Mouse (Mus musculus): ENCODE results near the gene Evl. TPM values are rescaled to one million over a fixed set of nuclear protein-coding genes. Genes with fewer than 3 reads are reported as not detected.

The Evl gene
- polyA plus RNA-seq, 1 experiment from 2014 or later = 57.9 TPM

GRCm38 (mm10) chr12:108694223-108694622, 139.7 kb downstream of the Evl start:
- peaks cover 6% of the 10 kb centered on the region in 2 experiments for H3K4me1 ChIP-seq (ENCODE audit: control insufficient read depth in 2 of 2, insufficient read depth in 2 of 2, low read length in 2 of 2)
- no peak for ATAC-seq (ENCODE audit: insufficient number of reproducible peaks, insufficient read depth, low FRiP score, low read depth)
- H3K27me3 ChIP-seq (ENCODE audit: control insufficient read depth, insufficient read depth, low read length) = no peaks in the 10 kb centered on the region
- no peak overlapping the region for H3K4me3 ChIP-seq (ENCODE audit: control insufficient read depth in 1 of 2, insufficient read depth in 1 of 2, low read depth in 1 of 2, low read length in 2 of 2)
- 73% methylated on average over 1 of the region's 1 CpGs for WGBS
- H3K4me2 ChIP-seq (ENCODE audit: low read length) = no peak overlapping the region
- no peak overlapping the region for H3K9ac ChIP-seq (ENCODE audit: low read length)
- no peaks in the 10 kb centered on the region for H3K36me3 ChIP-seq (ENCODE audit: control insufficient read depth, insufficient read depth, low read length)
- no peak overlapping the region for H3K27ac ChIP-seq (replicated peaks in 1 of 2; ENCODE audit: control insufficient read depth in 1 of 2, insufficient read depth in 1 of 2, low read depth in 2 of 2, low read length in 2 of 2)
- H3K9me3 ChIP-seq (ENCODE audit: control insufficient read depth, low read length) = no peaks in the 10 kb centered on the region

DNA sequence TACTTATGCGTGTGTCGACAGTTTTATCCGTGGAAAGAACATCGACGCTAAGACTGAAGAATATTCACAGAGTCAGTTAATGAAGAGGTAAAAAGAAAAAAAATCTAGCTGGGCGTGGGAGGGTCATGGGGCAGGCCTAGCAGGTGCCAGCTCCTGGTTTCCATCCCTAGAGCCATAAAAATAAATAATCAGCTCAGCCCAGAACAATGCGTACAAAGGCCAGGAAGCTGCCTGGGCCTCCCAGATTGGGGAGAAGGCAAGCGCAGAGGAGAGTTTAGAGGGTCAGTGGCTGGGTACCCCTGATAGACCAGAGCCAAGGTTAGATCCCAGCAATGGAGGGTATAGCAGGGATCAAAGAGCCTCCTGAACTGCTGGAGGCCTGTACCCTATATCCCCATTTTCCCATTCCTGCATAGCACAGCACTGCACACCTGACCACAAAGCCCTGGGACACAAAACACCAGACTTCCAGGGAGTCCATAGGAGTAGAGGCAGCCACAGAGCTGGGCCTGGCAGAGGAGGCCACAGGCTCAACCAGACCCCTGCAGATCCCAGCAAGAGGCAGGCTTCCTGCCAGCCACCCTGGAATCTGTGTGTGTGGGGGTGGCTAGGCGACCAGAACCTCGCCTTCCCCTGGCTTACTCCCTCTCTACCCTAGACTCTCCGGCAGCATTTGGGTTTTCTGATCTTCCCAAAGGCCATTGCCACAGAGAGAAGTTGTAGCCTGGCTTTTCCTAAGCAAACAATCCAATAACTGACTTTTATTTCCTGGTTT, 144.4 kb downstream of the Evl start:
- Histone ChIP-seq H3K4me3 (ENCODE audit: control insufficient read depth in 1 of 2, insufficient read depth in 1 of 2, low read depth in 1 of 2, low read length in 2 of 2) (no peak overlapping the region), H3K27ac (replicated peaks in 1 of 2; ENCODE audit: control insufficient read depth in 1 of 2, insufficient read depth in 1 of 2, low read depth in 2 of 2, low read length in 2 of 2) (peak overlapping the region; percentile 12 to 44; a peak in 2 of 4 replicates), H3K9ac (ENCODE audit: low read length) (no peak overlapping the region), H3K4me2 (ENCODE audit: low read length) (no peak overlapping the region), H3K36me3 (ENCODE audit: control insufficient read depth, insufficient read depth, low read length) (no peaks in the 10 kb centered on the region), H3K9me3 (ENCODE audit: control insufficient read depth, low read length) (no peaks in the 10 kb centered on the region), H3K27me3 (ENCODE audit: control insufficient read depth, insufficient read depth, low read length) (peaks cover 33% of the 10 kb centered on the region), H3K4me1 (ENCODE audit: control insufficient read depth in 2 of 2, insufficient read depth in 2 of 2, low read length in 2 of 2) (peaks cover 12 to 14% of the 10 kb centered on the region in 2 experiments)
- WGBS = 60% methylated on average over 11 of the region's 11 CpGs
- ATAC-seq (ENCODE audit: insufficient number of reproducible peaks, insufficient read depth, low FRiP score, low read depth) = no peak

DNA sequence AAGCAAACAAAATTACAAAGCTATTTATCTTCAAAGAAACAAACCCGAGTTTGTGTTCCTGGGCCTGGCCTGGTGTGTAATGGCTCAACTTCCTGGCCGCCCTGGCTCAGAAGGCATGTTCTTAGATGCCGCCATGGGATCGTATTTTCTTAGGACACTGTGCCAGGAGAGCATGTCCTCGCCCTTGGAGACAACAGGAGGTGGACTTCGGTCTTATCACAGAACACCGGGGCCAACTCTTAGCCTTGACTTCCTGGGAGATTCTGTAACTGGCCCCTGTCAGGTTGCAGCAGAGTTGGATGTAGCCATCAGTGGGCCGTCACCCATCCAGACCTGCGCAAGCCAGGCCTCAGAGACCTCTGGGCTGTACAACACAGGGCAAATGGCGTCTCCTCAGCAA, 145.1 kb downstream of the Evl start:
- Histone ChIP-seq H3K4me1 (ENCODE audit: control insufficient read depth in 2 of 2, insufficient read depth in 2 of 2, low read length in 2 of 2) (peaks cover 12 to 14% of the 10 kb centered on the region in 2 experiments), H3K36me3 (ENCODE audit: control insufficient read depth, insufficient read depth, low read length) (no peaks in the 10 kb centered on the region), H3K27ac (replicated peaks in 1 of 2; ENCODE audit: control insufficient read depth in 1 of 2, insufficient read depth in 1 of 2, low read depth in 2 of 2, low read length in 2 of 2) (no peak overlapping the region), H3K9ac (ENCODE audit: low read length) (no peak overlapping the region), H3K4me3 (ENCODE audit: control insufficient read depth in 1 of 2, insufficient read depth in 1 of 2, low read depth in 1 of 2, low read length in 2 of 2) (no peak overlapping the region), H3K4me2 (ENCODE audit: low read length) (no peak overlapping the region), H3K27me3 (ENCODE audit: control insufficient read depth, insufficient read depth, low read length) (peaks cover 38% of the 10 kb centered on the region), H3K9me3 (ENCODE audit: control insufficient read depth, low read length) (no peaks in the 10 kb centered on the region)
- no peak for ATAC-seq (ENCODE audit: insufficient number of reproducible peaks, insufficient read depth, low FRiP score, low read depth)
- WGBS = 58% methylated on average over 10 of the region's 10 CpGs

- 39% methylated on average over 5 of the region's 5 CpGs for WGBS
- no peaks in the 10 kb centered on the region for H3K9me3 ChIP-seq (ENCODE audit: control insufficient read depth, low read length)
- no peak overlapping the region for H3K4me3 ChIP-seq (ENCODE audit: control insufficient read depth in 1 of 2, insufficient read depth in 1 of 2, low read depth in 1 of 2, low read length in 2 of 2)
- no peak overlapping the region for H3K9ac ChIP-seq (ENCODE audit: low read length)
- no peak overlapping the region for H3K4me2 ChIP-seq (ENCODE audit: low read length)
- H3K36me3 ChIP-seq (ENCODE audit: control insufficient read depth, insufficient read depth, low read length) = no peaks in the 10 kb centered on the region
- H3K4me1 ChIP-seq (ENCODE audit: control insufficient read depth in 2 of 2, insufficient read depth in 2 of 2, low read length in 2 of 2) = peaks cover 12 to 14% of the 10 kb centered on the region in 2 experiments
- peaks cover 43% of the 10 kb centered on the region for H3K27me3 ChIP-seq (ENCODE audit: control insufficient read depth, insufficient read depth, low read length)
- no peak for ATAC-seq (ENCODE audit: insufficient number of reproducible peaks, insufficient read depth, low FRiP score, low read depth)
- no peak overlapping the region for H3K27ac ChIP-seq (replicated peaks in 1 of 2; ENCODE audit: control insufficient read depth in 1 of 2, insufficient read depth in 1 of 2, low read depth in 2 of 2, low read length in 2 of 2)
Measured at GRCm38 (mm10) chr12:108700037-108700436, 145.5 kb downstream of the Evl start.

DNA sequence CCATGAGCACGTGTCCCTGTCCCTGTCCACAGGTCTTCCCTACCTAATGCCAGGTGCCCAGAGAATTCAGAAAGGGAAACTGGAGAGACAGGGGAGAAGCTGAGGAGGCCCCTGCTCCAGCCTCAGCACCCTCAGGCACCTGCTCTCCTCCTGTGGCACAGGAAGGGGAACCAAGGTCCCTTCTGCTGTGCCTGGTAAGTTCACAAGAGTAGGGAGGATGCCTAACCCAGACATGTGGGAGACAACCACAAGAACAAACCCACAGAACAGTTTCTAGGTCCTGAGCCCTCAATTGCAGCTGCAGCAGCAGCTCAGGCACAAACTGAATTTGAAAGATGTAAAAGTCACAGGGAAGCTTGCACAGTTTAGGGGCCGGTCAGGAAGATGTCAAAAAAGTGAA, 146.7 kb downstream of the Evl start:
- Histone ChIP-seq H3K9me3 (ENCODE audit: control insufficient read depth, low read length) (no peaks in the 10 kb centered on the region), H3K36me3 (ENCODE audit: control insufficient read depth, insufficient read depth, low read length) (no peaks in the 10 kb centered on the region), H3K4me1 (ENCODE audit: control insufficient read depth in 2 of 2, insufficient read depth in 2 of 2, low read length in 2 of 2) (peaks cover 12 to 14% of the 10 kb centered on the region in 2 experiments), H3K4me2 (ENCODE audit: low read length) (no peak overlapping the region), H3K27ac (replicated peaks in 1 of 2; ENCODE audit: control insufficient read depth in 1 of 2, insufficient read depth in 1 of 2, low read depth in 2 of 2, low read length in 2 of 2) (no peak overlapping the region), H3K27me3 (ENCODE audit: control insufficient read depth, insufficient read depth, low read length) (peaks cover 44% of the 10 kb centered on the region), H3K9ac (ENCODE audit: low read length) (no peak overlapping the region), H3K4me3 (ENCODE audit: control insufficient read depth in 1 of 2, insufficient read depth in 1 of 2, low read depth in 1 of 2, low read length in 2 of 2) (no peak overlapping the region)
- ATAC-seq (ENCODE audit: insufficient number of reproducible peaks, insufficient read depth, low FRiP score, low read depth) = no peak
- 68% methylated on average over 2 of the region's 2 CpGs for WGBS

GRCm38 (mm10) chr12:108702185-108702584, 147.7 kb downstream of the Evl start, which contains the start of gene Degs2:
Degs2 (minus strand) TSS chr12:108702315.
- H3K9me3 ChIP-seq (ENCODE audit: control insufficient read depth, low read length) = no peaks in the 10 kb centered on the region

GRCm38 (mm10) chr12:108705486-108705885, 151.0 kb downstream of the Evl start:
- Histone ChIP-seq H3K36me3 (ENCODE audit: control insufficient read depth, insufficient read depth, low read length) (no peaks in the 10 kb centered on the region), H3K9ac (ENCODE audit: low read length) (no peak overlapping the region), H3K9me3 (ENCODE audit: control insufficient read depth, low read length) (no peaks in the 10 kb centered on the region), H3K4me2 (ENCODE audit: low read length) (no peak overlapping the region), H3K4me3 (ENCODE audit: control insufficient read depth in 1 of 2, insufficient read depth in 1 of 2, low read depth in 1 of 2, low read length in 2 of 2) (no peak overlapping the region), H3K4me1 (ENCODE audit: control insufficient read depth in 2 of 2, insufficient read depth in 2 of 2, low read length in 2 of 2) (peaks cover 0 to 9% of the 10 kb centered on the region in 2 experiments; a peak in 3 of 4 replicates), H3K27ac (replicated peaks in 1 of 2; ENCODE audit: control insufficient read depth in 1 of 2, insufficient read depth in 1 of 2, low read depth in 2 of 2, low read length in 2 of 2) (no peak overlapping the region), H3K27me3 (ENCODE audit: control insufficient read depth, insufficient read depth, low read length) (peaks cover 40% of the 10 kb centered on the region)
- ATAC-seq (ENCODE audit: insufficient number of reproducible peaks, insufficient read depth, low FRiP score, low read depth) = no peak
- WGBS = 83% methylated on average over 6 of the region's 6 CpGs

More at GRCm38 (mm10) chr12:108702185-108702584, 147.7 kb downstream of the Evl start, which contains the start of gene Degs2:
- peaks cover 44% of the 10 kb centered on the region for H3K27me3 ChIP-seq (ENCODE audit: control insufficient read depth, insufficient read depth, low read length)
- no peaks in the 10 kb centered on the region for H3K36me3 ChIP-seq (ENCODE audit: control insufficient read depth, insufficient read depth, low read length)
- no peak within 1 kb of the TSS for H3K27ac ChIP-seq (replicated peaks in 1 of 2; ENCODE audit: control insufficient read depth in 1 of 2, insufficient read depth in 1 of 2, low read depth in 2 of 2, low read length in 2 of 2)
- peaks cover 12 to 14% of the 10 kb centered on the region in 2 experiments for H3K4me1 ChIP-seq (ENCODE audit: control insufficient read depth in 2 of 2, insufficient read depth in 2 of 2, low read length in 2 of 2)
- peak within 1 kb of the TSS; percentile 63 for H3K4me2 ChIP-seq (ENCODE audit: low read length)
- under 1% methylated on average over 32 of the region's 32 CpGs for WGBS
- H3K4me3 ChIP-seq (ENCODE audit: control insufficient read depth in 1 of 2, insufficient read depth in 1 of 2, low read depth in 1 of 2, low read length in 2 of 2) = peak within 1 kb of the TSS in 1 of 2 experiments; percentile 29; a peak in 2 of 4 replicates
- no peak within 1 kb of the TSS for H3K9ac ChIP-seq (ENCODE audit: low read length)
- no peak for ATAC-seq (ENCODE audit: insufficient number of reproducible peaks, insufficient read depth, low FRiP score, low read depth)
